Mouse (Mus musculus): Measurements from ENCODE around the gene Strap.

Strap gene

DNA sequence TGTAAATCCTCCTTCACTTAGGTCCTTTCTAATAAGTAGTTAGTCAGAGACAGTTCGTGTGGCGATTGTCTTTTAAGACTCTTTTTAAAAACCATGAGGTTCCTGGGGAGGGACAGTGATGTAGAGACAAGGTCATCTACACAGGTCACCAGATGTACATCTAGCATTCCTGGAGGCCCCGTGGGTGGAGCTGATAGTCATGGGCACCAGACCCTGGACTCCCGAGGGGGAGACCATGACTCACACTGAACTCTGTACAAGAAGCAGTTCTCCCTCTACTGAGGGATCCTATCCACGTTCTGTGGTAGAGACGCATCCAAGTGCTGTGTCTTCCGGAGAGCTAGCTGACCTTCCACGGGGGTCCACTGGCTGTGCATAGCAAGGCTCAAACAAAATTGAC, 42.1 kb downstream of the Strap start:
- no peak for DNase-seq

DNA sequence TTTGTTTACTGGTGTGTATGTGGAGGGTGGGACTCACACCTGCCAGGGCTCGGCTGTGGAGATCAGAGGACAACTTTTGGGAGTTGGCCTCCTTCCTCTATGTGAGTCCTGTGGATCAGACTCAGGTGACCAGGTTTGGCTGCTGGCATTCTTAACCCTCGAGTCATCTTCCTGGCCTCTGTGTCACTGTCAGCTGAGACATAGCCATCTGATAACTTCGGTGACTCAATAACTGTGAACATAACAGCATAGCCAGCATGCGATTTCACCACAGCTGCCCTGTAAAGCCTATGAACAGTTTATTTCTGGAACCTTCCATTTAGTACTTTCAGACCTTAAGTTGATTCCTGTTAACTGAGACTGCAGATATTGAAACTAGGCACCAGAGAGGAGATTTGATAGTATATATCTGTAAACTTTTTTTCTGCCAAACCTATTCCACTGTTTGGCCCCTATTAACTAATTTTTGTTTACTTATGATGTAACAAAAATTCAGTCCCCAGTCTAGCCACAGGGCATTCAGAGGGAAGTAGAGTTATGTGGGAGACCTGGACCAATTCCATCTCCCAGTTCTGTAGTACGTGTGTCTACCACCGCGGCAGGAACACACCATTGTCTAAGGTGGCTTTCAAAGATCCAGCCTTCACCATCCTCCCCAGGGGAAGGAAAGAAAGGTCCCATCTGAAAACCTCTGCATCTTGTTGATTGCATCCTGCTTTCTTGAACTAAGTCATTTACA, 49.2 kb downstream of the Strap start:
- DNase-seq, result no peak

DNA sequence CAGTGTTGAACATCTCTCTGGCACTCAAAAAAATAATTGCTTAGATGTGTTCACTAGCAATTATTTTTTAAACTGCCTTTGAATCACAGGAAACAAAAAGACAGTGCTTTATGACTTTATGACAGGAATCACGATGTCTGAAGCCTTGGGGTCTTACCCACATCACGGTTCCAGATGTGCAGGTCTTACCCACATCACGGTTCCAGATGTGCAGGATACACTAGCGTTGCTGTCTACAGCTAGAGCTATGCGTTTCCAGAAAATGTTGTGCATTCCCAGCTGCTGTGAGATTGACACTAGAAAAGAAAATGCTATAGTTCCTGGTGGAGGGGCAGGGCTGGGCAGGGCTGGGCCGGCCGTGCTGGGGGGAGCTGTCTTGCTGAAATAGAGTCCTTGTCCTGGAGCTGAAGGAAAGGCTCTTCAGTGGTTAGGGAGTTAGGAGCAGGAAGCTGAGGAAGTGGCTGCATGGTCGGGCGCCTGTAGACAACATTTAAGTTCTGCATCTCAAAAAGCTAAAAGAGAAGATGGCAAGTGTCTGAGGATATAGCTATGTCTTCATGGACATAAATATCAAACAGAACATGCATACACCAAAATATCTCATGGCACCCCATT, 54.2 kb downstream of the Strap start:
- DNase-seq, result no peak

DNA sequence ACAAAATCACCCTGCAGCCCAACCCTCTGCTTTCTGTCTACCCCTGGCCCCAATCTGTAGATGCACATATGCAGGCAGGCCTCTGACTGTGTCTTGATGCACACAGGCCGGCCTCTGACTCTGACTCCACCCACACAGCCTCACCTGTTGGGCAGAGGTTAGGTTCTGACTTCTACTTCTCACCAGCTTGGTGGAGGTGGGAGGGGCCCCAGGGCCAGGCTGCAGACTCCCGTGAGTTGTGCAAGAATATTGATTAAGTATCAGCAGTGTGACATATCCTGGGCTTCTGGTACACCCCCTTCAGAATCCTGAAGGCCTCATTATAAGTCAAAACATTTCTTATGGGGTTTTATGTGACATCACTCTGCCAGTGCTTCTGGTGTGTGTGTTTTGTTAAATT, 54.8 kb downstream of the Strap start:
- DNase-seq, result no peak

DNA sequence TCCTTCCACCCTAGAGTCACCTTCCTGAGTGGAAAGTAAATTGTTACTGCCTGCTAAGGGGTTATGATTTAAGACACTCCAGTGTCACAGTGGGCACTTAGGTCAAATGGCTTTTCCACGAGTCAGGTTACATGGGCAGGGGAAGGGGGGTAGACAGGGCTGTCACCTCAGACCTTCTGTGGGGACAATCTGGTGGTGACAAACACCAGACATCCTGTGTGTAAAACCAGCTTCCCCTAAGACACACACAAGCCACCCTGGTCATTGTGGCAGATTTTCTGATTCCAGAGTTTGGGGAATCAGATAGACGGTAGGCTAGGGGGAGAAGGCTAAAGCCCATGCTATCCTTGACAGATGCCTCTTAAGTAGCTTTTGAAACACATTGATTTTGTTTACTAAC, 60.6 kb downstream of the Strap start:
- no peak for DNase-seq

DNA sequence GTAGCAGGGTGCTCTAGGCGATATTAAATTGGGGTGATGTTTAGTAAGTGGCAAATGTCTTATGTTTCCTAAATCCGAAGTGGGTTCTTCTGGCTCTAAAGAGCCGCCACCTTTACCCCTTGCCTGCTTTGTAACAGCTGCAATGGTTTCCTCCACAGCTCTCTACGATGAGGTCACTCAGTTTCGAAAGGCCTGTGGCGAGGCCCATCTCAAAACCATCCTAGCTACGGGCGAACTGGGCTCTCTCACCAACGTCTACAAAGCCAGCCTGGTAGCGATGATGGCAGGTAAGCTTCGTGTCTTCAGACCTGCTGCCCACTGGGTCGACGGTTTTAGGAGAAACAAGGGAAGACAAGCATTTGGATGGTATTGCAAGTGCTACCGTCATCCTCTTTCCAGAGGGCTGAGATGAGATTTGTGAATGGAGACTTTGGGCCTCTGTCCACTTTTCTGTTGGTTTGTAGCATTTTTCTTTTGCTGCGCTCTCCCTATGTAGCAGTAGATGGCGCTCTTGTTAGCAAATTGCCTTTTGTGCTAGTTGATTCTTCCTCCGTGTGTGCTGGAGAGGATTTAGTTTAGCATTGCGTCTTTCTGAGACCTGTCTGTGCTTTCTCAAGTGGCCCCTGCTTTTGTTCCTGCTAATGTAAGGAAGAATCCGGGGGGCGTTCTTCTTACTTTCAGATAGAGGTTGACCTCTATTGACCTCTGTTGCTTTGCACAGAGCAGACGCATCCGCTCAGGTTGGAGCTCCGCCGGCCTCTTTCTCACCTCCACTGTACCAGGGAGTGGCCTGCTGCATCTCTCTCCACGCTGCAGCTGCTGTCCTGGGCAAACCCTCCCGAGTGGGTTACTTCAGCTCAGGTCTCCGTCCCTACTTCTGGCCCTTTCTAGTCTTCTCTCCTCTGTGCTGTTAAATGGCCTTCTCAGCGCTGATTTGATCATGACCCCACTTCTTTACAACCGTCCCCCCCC, 62.0 kb downstream of the Strap start:
- no peak for DNase-seq

- no peak for DNase-seq
These were observed 64.4 kb downstream of the Strap start for GRCm38 (mm10) chr6:137799253-137799652.
